Mouse (Mus musculus) cerebellum, adult 8-10 months (tissue): ENCODE results near the gene Trak1.
A peak's percentile ranks its signal among the peaks of the same experiment; 100 is the strongest.

Experiments
- DNase-seq: peaks from one replicate; pipeline ENCODE4 v3.0.0; 2022

Gene Trak1

DNA sequence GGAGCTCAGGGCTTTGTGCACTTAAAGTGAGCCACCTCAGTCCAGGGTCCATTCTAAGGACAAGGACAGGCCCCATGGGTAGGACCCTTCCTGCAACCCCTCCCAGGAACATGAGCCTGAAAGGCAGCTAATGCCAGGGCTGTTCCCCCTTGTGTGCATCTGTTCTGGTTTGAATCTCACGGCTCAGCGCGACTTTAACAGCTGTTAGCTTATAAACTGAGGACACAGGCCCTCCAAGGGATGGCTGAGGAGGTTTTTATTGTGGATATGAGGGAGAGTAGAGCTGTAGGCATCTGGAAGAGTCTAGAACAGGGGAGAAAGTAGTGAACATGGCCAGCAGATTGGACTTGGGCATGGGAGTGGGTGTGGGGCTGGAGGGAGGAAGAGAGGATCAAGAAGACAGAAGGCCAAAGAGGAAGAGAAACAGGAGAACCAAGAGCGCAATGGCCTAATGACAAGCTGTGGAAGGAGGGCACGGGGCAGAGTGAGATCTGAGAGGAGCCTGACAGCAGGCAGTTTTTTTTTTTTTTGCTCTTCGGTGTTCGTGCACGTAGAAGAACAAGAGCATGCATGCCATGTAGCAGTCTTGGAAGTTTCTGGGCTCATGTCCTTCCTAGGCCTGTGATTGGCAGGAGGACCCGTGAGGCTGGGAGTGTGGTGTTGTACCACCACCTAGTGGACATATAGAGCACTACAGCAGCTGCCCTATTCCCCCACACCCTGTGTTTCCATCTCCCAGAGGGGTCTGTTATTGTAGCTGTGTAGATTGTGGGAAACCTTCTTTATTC, 77.0 kb downstream of the Trak1 start:
- DNase-seq: peak; percentile 70

DNA sequence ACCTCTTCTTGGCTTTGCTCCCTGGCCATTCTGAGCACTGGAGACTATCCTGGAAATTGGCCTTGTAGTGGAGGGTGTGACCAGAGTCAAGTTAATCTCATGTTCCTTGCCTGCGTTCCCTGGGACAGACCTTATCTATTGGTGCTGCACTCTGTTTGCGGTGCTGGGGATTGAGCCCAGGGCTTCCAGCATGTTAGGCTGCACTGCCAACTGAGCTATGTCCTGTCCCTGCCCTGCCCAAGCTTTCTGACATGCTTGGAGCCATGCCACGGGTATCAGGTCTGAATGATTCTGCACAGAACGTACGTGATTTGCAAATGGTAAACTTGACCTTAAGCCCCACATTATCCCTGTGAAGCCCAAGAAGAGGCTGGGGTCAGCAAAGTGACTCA, 77.6 kb downstream of the Trak1 start:
- no peak for DNase-seq

DNA sequence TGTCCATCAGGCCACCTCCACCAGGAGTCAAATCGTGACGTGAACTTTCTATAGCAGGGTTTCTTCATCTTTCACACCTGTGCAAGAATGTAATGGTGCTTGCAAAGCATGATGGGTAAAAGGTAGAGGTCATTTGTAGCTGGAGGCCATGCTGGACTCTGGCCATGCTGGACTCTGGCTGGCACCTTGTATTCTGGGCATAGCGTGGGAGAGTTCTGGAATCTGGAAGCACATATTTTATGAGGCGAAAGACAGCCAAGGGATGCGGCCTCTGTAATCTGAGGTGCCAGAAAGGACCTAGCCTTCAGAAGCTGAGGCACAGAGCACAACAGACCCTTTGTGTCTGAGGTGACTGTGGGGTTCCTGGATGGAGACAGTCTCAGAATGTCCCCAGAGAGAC, 78.8 kb downstream of the Trak1 start:
- no peak for DNase-seq

DNA sequence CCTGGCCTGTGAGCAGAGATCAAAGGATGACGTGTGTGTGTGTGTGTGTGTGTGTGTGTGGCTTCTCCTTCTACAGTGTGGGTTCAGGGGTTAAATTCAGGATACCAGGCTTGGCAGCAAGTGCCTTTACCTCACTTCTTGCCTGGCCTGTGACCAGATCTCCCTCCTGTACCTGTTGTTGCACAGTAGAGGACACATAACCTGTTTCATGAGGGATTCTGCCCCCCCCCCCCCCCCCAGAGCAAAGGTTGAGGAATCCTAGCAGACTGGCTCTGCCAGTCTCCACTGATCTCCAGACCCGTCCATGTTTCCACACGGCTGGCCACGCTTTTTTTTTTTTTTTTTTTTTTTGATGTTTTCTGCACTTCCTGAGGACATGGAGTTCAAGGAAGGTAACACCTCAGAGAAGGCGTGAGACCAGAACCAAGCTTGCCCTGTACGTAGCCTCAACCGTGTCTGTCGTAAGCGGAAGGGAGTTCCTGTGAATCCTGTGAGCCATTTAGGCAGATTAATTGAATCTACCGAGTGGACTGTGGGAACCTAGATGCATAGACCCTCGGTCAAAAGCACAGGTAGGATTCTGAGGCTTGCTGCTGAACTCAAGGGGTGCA, 83.1 kb downstream of the Trak1 start:
- no peak for DNase-seq

DNA sequence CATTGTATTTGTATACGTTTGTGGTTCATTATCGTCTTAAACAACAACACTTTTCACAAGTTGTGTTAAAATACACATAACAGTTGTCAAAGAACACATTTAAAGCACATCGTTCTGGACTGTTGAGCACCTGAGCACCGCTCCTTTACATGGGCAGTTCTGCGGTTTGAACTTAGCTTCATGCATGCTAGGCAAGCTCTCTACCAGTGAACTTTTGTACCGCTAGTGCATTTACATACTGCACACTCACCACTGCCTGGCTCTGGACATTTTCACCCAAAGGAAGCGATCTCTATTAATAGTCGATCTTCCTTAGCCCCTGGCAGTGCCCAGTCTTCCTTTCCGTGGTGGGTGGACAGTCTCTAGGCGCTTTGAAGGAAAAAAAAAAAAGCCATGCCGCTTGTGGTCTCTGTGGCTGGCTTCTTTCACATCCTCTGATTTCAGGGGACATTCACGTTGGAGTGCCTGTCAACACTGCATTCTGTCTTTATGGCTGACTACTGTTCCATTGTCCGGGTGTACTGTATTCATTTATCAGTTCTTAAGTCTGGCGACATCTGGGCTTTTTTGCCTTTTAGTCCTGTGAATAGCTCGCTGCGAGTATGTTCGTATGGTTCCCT, 84.5 kb downstream of the Trak1 start:
- DNase-seq: no peak

DNA sequence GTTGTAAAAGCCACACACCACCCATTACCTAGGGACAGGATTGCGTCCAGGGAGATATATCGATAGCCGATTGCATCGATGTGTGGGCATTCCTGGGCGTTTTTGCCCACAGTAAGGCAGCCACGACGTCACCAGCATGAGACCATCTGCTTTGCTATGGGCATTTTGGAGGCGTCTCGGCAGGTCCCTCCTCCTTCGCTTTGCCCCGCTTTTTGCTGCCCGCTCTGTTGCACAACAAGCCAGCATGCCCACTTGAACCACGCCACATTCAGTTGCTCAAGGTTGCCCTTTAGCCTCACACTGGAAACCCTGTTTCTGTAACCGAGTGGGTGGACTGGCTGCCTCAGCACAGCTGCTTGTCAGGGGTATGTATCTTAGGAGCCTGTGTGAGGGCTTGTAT, 85.3 kb downstream of the Trak1 start:
- peak; percentile 71 for DNase-seq

DNA sequence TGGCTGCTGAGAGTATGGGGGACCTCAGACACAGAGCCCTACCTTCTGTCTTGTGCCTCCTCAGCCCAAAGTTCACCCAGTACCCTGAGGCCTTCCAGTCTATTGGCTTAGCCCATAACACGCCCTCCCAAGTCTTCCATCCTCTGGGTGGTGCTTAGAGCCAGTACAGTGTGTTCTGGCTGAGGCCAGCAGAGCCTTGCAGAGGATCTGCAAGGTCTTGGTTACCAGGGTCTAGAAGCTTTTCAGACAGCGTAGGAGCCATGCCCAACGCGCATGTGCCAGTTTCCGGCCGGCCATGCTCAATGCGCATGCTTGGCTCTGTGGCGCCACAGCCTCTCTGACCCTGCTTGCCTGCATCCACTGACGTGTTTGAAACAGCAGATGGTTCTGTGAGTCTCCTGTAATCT, 85.9 kb downstream of the Trak1 start:
- peak; percentile 90 for DNase-seq

DNA sequence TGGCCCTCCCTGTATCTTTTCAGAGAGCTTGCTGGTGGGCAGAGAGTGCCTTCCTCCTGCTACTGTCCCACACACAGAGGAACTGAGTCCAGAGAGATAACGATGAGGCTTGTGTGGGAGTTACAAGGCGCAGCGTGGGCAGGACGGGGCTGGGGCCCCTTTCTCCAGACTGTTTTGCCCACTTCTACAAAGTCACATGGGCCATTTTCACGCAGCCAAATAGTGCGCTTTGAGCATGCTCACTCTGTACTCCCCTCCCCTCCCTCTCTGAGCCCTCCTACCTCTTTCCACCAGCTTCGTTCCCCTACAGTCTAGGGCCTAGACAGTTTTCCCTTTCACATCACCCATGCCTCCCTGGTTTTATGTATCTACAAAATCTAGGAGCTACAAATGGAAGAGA, 87.3 kb downstream of the Trak1 start:
- no peak for DNase-seq

DNA sequence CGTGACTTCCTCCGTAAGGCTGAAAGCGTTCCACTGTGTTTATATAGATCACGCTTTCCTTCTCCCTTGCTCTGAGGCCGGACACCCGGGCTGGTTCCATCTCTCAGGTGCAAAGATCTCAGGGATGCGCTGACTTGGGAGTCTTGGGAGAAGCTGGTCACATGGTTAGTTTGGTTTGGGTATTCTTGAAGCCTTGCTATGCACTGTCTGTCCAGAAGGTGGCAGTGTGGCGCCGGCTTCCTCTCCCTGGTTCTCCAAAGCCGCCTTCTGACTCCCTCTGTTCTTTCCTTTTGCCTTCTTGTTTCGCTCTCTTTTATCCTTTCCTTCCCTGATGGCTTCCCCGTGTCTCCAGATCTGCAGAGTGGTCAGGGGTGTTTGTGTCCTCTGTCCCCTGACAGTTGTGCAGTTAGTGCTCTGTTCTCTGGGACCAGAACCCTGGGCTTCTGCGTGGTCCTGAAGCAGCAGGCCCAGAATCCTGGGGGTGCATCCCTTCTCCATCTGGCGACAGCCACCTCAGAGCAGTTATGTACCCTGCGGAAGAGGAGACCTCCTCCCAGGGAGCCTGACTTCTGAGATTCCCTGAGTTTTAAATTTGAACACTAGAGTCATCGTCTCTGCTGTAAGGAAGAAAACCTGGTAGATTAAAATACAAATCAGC, 87.9 kb downstream of the Trak1 start:
- DNase-seq: peak; percentile 90

DNA sequence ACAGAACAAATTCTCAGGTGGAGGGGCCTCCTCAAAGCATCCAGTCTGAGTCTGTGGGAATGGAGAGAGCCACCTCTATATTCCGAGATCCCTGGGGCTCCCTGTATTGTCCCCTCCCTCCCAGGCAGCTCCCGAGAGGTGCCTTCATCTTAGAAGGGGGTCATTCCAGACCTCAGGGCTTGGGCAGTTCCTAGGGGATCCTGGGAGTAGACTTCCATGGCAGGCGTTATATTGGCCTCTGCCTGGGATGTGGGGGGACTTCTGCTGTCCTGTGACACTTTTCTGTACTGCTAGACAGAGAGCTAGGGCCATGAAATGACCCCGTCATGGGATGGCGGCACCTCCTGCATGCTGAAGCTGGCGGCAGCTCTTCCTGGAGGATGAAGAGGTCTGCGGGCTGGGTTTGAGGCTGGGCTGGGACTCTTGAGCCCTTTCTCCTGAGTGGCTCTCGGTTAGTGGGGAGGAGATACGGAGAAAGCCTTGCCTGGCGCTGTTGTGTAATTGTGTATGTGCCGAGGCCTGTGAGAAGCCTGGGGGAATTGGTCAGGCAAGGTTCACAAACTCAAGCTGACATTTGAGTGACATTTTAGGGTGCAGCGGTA, 88.5 kb downstream of the Trak1 start:
- no peak for DNase-seq

DNA sequence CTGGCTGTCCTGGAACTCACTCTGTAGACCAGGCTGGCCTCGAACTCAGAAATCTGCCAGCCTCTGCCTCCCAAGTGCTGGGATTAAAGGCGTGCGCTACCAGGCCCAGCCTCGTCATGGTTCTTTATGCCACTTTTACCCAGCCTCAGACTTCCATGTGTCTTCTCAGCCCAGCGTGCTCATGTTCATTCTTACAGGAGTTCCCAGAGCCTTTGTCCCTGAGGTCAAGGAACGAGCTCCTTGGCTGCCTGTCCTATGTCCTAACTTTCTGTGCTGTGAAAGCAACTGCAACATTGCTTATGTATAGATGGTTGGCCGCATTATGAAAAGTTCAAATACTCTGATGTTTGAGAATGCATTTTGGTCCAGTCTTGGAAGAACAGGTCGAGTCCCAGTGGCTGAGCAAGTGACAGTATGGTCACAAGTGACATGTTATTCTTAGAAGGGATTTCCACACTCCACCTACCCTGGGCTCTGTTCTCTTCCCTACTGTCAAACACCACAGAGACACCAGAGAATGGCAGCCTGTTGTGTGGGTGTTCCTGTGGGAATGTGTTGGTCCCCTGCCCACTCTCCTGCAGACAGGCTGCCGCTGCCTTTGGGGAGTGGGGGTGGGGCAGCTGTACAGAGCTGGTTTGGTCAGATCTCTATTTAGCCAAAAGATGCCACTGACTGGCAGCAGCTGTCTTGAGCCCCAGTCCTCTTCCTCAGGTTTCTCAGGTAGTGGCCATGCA, 90.4 kb downstream of the Trak1 start:
- no peak for DNase-seq

DNA sequence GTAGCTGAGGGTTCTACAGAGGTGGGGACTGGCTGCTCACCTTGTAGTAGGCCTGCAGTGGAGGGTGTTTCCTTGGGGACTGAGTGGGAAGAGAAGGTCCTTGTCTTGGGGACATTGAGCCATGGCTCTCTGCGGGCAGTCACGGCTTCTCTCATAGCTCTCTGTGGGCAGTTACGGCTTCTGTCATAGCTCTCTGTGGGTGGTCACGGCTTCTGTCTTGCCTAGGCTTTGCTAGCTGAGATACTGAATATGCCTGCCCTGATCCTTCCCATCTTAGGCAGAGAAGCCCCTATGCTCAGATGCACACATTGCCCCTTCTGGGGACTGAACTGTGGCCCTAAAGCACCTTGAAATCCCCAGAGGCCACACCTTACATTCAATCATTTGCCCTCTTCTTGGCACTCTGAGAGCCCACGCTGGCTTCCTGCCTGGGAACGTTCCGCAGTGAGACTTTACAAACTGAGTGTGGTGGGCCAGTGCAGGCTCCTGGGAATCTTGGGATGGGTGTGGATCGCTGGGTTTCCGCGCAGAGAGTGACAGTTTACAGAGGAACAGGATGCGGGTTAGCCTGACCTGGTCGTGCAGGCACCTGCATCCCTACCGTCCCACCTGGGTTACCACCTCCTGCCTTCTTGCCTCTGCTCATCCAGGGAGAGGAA, 91.1 kb downstream of the Trak1 start:
- DNase-seq: no peak

DNA sequence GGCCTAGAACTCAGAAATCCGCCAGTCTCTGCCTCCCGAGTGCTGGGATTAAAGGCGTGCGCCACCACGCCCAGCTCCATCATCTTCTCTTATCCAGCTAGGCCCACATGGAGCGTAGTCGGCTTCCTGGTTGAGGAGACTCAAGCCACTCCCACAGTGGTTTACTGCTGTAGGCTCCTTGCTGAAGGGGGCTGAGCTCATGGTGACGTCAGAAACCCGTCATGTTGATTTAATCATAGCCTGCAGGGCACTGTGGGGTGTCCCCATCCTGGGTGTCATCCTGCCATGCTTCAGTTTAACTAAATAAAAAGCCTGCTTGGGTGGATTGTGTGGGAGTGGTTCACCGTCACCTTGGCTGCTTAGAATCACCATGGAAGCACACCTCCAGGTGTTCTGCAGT, 92.0 kb downstream of the Trak1 start:
- DNase-seq: no peak

DNA sequence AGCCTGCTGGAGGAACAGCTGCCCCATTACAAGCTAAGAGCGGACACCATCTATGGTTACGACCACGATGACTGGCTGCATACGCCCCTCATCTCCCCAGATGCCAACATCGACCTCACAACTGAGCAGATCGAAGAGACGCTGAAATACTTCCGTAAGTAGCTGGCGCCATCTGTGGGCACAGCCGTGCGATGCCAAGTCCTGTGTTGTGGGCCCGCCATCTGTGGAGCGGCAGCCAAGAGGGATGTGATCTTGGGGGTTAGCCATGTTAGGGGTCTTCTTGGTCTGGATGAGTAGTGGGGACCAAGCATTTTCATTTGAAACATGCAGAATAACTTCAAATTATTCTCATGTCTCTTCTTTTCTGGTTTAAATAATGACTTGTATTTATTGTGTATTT, 94.6 kb downstream of the Trak1 start:
- no peak for DNase-seq

DNA sequence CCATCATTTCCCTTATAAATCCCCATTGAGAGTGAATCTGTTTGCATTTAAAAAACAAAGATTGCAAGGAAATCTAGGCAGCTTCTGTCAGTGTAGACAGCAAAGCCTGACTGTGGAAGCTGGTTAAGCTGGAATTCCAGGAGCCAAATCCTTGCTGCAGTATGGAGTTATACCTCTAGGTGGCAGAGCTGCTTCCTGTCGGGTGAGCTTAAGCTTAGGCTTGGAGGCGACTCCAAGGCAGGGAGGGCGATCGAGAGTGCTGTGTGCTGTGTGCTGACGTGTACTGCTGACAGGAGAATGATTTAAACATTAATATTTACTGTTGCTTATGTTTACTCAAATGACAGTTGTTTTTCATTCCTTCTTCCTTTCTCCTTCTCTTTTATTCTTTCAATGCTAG, 95.1 kb downstream of the Trak1 start:
- DNase-seq: peak; percentile 87

DNA sequence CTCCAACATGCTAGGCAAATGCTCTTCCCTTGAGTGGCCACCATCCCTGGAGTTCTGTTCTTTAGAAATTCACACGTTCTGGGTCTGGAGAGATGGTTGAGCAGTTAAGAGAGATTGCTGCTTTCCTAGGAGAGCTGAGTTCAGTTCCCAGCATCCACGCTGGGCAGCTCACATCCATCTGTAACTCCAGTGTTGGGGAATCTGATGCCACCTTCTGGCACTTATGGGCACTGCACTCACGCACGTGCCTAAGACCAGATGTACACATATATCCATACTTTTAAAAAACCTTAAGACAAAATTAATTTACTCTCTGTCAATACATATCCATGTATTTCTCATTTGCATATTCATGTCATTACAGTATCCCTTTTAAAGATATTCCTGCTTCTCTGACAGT, 95.8 kb downstream of the Trak1 start:
- DNase-seq: no peak

DNA sequence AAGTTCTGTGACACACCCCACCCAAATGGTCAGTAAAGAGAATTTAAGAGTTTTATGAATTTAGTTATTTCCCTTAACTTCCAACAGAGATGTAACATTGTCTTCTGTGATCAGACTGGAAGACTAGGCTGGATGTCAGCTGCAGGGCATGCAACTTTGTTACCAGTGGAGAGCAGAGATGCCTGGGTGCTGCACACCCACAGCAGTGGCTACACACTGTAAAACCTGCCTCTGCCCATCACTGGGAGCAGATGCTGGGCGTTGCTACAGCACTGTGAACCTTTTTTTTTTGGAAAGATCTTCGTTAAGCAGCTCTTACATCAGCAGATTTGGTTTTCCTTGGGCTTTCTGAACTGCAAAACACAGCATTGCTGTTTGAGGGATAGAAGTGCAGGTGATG, 97.6 kb downstream of the Trak1 start:
- DNase-seq: no peak

DNA sequence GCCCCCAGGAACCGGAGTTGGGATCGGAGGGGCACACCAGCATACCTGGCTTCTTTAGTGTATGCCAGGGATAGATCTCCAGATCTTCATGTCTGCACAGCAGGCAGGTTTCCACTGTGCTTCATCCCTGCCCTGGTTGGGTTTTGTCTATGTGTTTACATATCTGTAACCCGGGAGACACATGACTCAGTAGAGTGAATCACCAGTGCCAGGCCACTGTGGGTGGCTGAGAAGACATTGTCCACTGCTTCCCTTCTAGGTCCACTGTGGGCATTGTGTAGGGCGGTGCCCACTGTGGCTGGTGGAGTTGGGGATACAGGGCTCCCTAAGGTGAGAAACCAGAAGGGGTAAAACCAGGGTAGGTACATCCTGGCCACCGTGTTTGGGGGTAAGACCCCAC, 98.5 kb downstream of the Trak1 start:
- DNase-seq: no peak

DNA sequence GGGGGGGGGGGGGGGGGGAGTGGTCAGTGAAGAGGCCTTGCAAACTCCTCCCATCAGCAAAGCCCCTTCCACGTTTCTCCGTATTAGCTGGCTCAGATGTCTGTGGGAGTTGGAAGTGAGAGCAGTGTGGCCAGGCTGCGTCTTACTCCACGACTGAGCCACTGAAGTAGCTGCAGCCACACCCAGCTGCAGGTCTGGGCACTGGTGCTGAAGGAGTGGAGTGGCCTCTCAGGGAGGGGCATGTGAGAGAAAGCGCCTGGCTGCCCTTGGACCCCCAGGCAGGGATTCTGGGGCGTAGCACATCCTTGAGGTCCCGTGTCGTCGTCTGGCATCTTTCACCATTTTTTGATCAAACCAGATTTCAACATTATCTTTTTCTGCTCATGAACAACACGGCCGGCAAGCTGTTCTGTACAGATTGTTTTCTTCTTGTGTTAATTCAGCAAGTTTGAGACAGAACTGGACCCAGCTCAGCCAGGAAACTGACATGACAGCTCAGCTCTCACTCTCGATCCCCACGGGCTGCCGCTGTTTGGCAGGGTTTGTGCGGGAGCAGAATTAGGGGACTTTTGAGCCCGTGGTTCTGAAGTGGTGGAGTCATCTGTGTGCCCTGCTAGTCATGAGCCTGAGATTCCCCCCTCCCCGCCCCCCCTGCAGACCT, 100.9 kb downstream of the Trak1 start:
- DNase-seq: peak; percentile 56

DNA sequence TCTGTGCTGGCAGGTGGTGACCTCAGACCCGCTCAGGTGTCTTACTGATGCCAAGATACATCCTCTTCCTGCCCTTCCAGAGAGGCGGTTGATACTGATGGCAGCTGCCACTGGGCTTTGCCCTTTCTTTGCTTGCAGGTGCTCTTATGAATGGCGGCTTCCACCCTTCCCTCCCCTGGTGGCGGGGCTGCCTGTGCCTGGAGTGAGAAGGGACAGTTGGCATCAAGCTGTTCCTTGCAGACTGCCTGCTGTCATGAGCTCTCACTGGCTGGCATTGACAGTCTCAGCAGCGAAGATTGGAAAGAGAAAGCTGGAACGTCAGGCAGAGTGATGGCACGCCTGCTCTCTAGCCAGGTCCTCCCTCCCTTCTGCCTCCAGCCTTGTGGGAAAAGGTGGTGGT, 101.5 kb downstream of the Trak1 start:
- peak; percentile 79 for DNase-seq

DNA sequence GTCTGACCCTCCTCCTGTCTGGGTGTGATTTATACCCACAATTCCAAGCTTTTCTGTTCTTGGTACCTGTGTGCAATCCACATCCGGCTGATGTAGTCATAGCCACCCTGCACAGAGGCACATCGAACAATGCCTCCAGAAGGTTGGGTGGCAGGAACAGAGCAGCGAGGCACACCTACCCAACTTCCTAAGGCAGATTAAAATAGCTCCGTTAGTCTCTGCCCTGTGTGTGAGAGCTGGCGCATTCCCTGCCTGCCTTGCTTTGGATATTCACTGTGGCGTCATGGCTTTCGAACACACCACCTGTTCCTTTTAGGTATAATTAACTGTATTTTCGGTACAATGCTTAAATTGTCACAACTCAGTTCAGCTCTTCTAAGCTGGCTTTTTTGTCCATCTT, 103.3 kb downstream of the Trak1 start:
- no peak for DNase-seq
